Mouse (Mus musculus) bone marrow, adult 2 months (tissue): ENCODE measurements at regions not wholly inside any gene's neighbourhood (a gene's known extent, or its start where the extent isn't known, plus 50 kb on each side); places are given as distances from the start of the nearest gene placed in this dataset.

Experiments used
- CTCF ChIP-seq: fragments of 200-500 bp; IDR thresholded peaks from 2 replicates; pipeline ENCODE4 v1.5.1; 2011; ENCODE audit warnings: low read length, control low read depth; ENCODE audit not compliant: control insufficient read depth, insufficient read depth
- POLR2A ChIP-seq: fragments of 200-500 bp; IDR thresholded peaks from 2 replicates; pipeline ENCODE4 v1.6.1; 2011; ENCODE audit warnings: low read depth, mild to moderate bottlenecking, control low read depth, low read length, borderline replicate concordance; ENCODE audit not compliant: control insufficient read depth

- TF ChIP-seq POLR2A (no peak), CTCF (no peak)
Observed at GRCm38 (mm10) chr4:53345346-53345745, 94.9 kb upstream of the Slc44a1 start.
